Mouse (Mus musculus): ENCODE results near the gene Rhou. TPM values are rescaled to one million over a fixed set of nuclear protein-coding genes. Genes with fewer than 3 reads are reported as not detected.

The Rhou gene
- total and polyA plus RNA-seq, 2 experiments from 2014 or later: 2.8 to 5.3 TPM

- no peak overlapping the region for H3K4me3 ChIP-seq (ENCODE audit: low read depth, low read length)
- no peaks in the 10 kb centered on the region for H3K36me3 ChIP-seq (replicated peaks; ENCODE audit: control insufficient read depth, insufficient read depth, low read length)
- WGBS: 75% methylated on average over 4 of the region's 4 CpGs
- H3K4me1 ChIP-seq (ENCODE audit: control insufficient read depth, insufficient read depth): no peaks in the 10 kb centered on the region
- no peak overlapping the region for H3K27ac ChIP-seq (ENCODE audit: low read depth)
- no peaks in the 10 kb centered on the region for H3K9me3 ChIP-seq (replicated peaks; ENCODE audit: control insufficient read depth, low read length)
- H3K9ac ChIP-seq (replicated peaks; ENCODE audit: low read depth, low read length): no peak overlapping the region
- ATAC-seq (ENCODE audit: insufficient read depth, low read depth) (no peak), DNase-seq (ENCODE audit: low spot score) (no peak)
- TF ChIP-seq CTCF (IDR thresholded peaks at IDR 0.05; ENCODE audit: low read depth): no peak
- TF ChIP-seq EP300 (IDR thresholded peaks at IDR 0.05; ENCODE audit: low read depth): no peak
- H3K27me3 ChIP-seq (ENCODE audit: control insufficient read depth, insufficient read depth, low read length): no peaks in the 10 kb centered on the region
- no peak overlapping the region for H3K4me2 ChIP-seq (ENCODE audit: low read depth, low read length)
These were observed 31.7 kb downstream of the Rhou start for GRCm38 (mm10) chr8:123685477-123685876.

GRCm38 (mm10) chr8:123687826-123688225 is 34.1 kb downstream of the Rhou start:
- ATAC-seq (ENCODE audit: insufficient read depth, low read depth): no peak
- no peaks in the 10 kb centered on the region for H3K9me3 ChIP-seq (replicated peaks; ENCODE audit: control insufficient read depth, low read length)
- WGBS: 47% methylated on average over 4 of the region's 4 CpGs

GRCm38 (mm10) chr8:123692165-123692962 is 38.6 kb downstream of the Rhou start:
- no peak overlapping the region for H3K4me2 ChIP-seq (ENCODE audit: low read depth, low read length)
- no peak overlapping the region for H3K9ac ChIP-seq (replicated peaks; ENCODE audit: low read depth, low read length)
- H3K36me3 ChIP-seq (replicated peaks; ENCODE audit: control insufficient read depth, insufficient read depth, low read length): no peaks in the 10 kb centered on the region
- ATAC-seq (ENCODE audit: insufficient read depth, low read depth) (no peak), DNase-seq (ENCODE audit: low spot score) (no peak)
- H3K27me3 ChIP-seq (ENCODE audit: control insufficient read depth, insufficient read depth, low read length): 0 out of 2 replicates have a peak, but pooled peaks cover 3% of the 10 kb centered on the region
- H3K9me3 ChIP-seq (replicated peaks; ENCODE audit: control insufficient read depth, low read length): no peaks in the 10 kb centered on the region
- H3K4me3 ChIP-seq (ENCODE audit: low read depth, low read length): no peak overlapping the region
- TF ChIP-seq EP300 (IDR thresholded peaks at IDR 0.05; ENCODE audit: low read depth): no peak
- no peak for TF ChIP-seq CTCF (IDR thresholded peaks at IDR 0.05; ENCODE audit: low read depth)
- no peaks in the 10 kb centered on the region for H3K4me1 ChIP-seq (ENCODE audit: control insufficient read depth, insufficient read depth)
- WGBS: 75% methylated on average over 10 of the region's 10 CpGs
- H3K27ac ChIP-seq (ENCODE audit: low read depth): no peak overlapping the region

More at GRCm38 (mm10) chr8:123687826-123688225, 34.1 kb downstream of the Rhou start:
- Histone ChIP-seq H3K27ac (ENCODE audit: low read depth) (no peak overlapping the region), H3K4me3 (ENCODE audit: low read depth, low read length) (no peak overlapping the region), H3K27me3 (ENCODE audit: control insufficient read depth, insufficient read depth, low read length) (no peaks in the 10 kb centered on the region), H3K36me3 (replicated peaks; ENCODE audit: control insufficient read depth, insufficient read depth, low read length) (no peaks in the 10 kb centered on the region), H3K9ac (replicated peaks; ENCODE audit: low read depth, low read length) (no peak overlapping the region), H3K4me1 (ENCODE audit: control insufficient read depth, insufficient read depth) (no peaks in the 10 kb centered on the region), H3K4me2 (ENCODE audit: low read depth, low read length) (no peak overlapping the region)
- no peak for TF ChIP-seq EP300 (IDR thresholded peaks at IDR 0.05; ENCODE audit: low read depth)
- TF ChIP-seq CTCF (IDR thresholded peaks at IDR 0.05; ENCODE audit: low read depth): no peak
- no peak for DNase-seq (ENCODE audit: low spot score)

GRCm38 (mm10) chr8:123696167-123696566 is 42.4 kb downstream of the Rhou start:
- 49% methylated on average over 9 of the region's 9 CpGs for WGBS
- DNase-seq (ENCODE audit: low spot score): no peak
- no peak overlapping the region for H3K27ac ChIP-seq (ENCODE audit: low read depth)

GRCm38 (mm10) chr8:123697329-123697728 is 43.6 kb downstream of the Rhou start:
- 0 out of 2 replicates have a peak, but pooled peaks cover 8% of the 10 kb centered on the region for H3K4me1 ChIP-seq (ENCODE audit: control insufficient read depth, insufficient read depth)
- 53% methylated on average over 5 of the region's 5 CpGs for WGBS
- no peak overlapping the region for H3K4me3 ChIP-seq (ENCODE audit: low read depth, low read length)
- no peaks in the 10 kb centered on the region for H3K36me3 ChIP-seq (replicated peaks; ENCODE audit: control insufficient read depth, insufficient read depth, low read length)
- no peak overlapping the region for H3K27ac ChIP-seq (ENCODE audit: low read depth)
- H3K27me3 ChIP-seq (ENCODE audit: control insufficient read depth, insufficient read depth, low read length): 0 out of 2 replicates have a peak, but pooled peaks cover 3% of the 10 kb centered on the region
- no peak overlapping the region for H3K9ac ChIP-seq (replicated peaks; ENCODE audit: low read depth, low read length)
- no peak for TF ChIP-seq EP300 (IDR thresholded peaks at IDR 0.05; ENCODE audit: low read depth)
- no peak for TF ChIP-seq CTCF (IDR thresholded peaks at IDR 0.05; ENCODE audit: low read depth)
- H3K4me2 ChIP-seq (ENCODE audit: low read depth, low read length): no peak overlapping the region
- H3K9me3 ChIP-seq (replicated peaks; ENCODE audit: control insufficient read depth, low read length): no peaks in the 10 kb centered on the region
- ATAC-seq (ENCODE audit: insufficient read depth, low read depth) (no peak), DNase-seq (ENCODE audit: low spot score) (no peak)

More at GRCm38 (mm10) chr8:123696167-123696566, 42.4 kb downstream of the Rhou start:
- no peaks in the 10 kb centered on the region for H3K9me3 ChIP-seq (replicated peaks; ENCODE audit: control insufficient read depth, low read length)
- H3K4me3 ChIP-seq (ENCODE audit: low read depth, low read length): no peak overlapping the region
- no peak overlapping the region for H3K4me2 ChIP-seq (ENCODE audit: low read depth, low read length)
- TF ChIP-seq CTCF (IDR thresholded peaks at IDR 0.05; ENCODE audit: low read depth) (no peak), EP300 (IDR thresholded peaks at IDR 0.05; ENCODE audit: low read depth) (no peak)
- 0 out of 2 replicates have a peak, but pooled peaks cover 3% of the 10 kb centered on the region for H3K27me3 ChIP-seq (ENCODE audit: control insufficient read depth, insufficient read depth, low read length)
- ATAC-seq (ENCODE audit: insufficient read depth, low read depth): no peak
- no peaks in the 10 kb centered on the region for H3K4me1 ChIP-seq (ENCODE audit: control insufficient read depth, insufficient read depth)
- H3K36me3 ChIP-seq (replicated peaks; ENCODE audit: control insufficient read depth, insufficient read depth, low read length): no peaks in the 10 kb centered on the region
- H3K9ac ChIP-seq (replicated peaks; ENCODE audit: low read depth, low read length): no peak overlapping the region
